Mouse (Mus musculus) fat pad, adult 2 months (tissue): ENCODE results near the gene Polr3c.
A peak's percentile ranks its signal among the peaks of the same experiment; 100 is the strongest.
"Not testable (repeated sequence)": the region's sequence is repeated elsewhere in the genome, so short reads cannot be mapped to it uniquely, and the experiment has no call there.

ENCODE experiments used
- DNase-seq: peaks from one replicate; pipeline ENCODE4 v3.0.0-alpha.2; 2011; ENCODE audit warnings: low read depth, low spot score; ENCODE audit errors: extremely low read depth

The Polr3c gene

GRCm38 (mm10) chr3:96679159-96679674 is 48.2 kb downstream of the Polr3c start:
- DNase-seq: no peak

- DNase-seq: no peak
Measured at GRCm38 (mm10) chr3:96678456-96678855, 49.0 kb downstream of the Polr3c start.

DNA sequence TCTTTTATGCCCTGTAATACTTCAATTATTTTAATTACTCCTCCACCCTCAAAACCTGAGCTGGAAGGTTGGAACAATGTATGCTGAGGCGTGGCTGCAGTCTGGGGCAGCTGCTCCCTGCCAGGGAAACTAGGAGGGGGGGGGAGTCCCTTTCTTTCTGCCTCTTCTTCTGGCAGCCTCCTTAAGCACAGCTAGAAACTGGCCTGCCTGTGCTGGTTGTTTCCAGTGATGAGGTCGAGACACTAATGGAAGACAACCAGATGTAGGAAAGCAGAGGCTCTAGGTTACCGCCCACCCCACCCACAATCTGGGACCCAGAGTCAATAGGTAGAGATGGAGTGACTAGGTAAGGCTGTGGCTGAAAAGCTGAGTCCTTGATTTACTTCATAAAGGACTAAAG is 51.7 kb downstream of the Polr3c start:
- no peak for DNase-seq

DNA sequence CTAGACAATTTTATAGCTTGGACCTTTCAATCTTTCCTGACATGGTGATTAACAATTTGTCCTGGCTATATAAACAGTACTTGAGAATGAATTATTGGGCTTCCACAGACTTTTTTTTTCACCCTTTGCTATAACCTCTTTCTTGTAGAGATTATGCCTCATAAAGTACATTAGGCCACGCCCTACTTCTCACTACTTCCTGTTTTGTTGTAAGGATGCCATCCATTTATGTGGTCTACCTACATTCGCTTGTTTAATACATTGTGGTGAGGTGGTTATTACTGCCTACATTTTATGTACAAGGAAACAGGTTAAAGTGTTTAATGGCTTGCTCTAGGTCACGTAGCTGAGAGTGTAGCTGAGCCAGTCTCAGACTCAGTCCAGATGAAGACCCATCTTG is 52.3 kb downstream of the Polr3c start:
- no peak for DNase-seq

- DNase-seq: peak; percentile 28
Measured at GRCm38 (mm10) chr3:96674442-96674841, 53.0 kb downstream of the Polr3c start.

GRCm38 (mm10) chr3:96673514-96673913 is 53.9 kb downstream of the Polr3c start:
- DNase-seq: no peak

- no peak for DNase-seq
Measured at GRCm38 (mm10) chr3:96671519-96671918, 55.9 kb downstream of the Polr3c start.

DNA sequence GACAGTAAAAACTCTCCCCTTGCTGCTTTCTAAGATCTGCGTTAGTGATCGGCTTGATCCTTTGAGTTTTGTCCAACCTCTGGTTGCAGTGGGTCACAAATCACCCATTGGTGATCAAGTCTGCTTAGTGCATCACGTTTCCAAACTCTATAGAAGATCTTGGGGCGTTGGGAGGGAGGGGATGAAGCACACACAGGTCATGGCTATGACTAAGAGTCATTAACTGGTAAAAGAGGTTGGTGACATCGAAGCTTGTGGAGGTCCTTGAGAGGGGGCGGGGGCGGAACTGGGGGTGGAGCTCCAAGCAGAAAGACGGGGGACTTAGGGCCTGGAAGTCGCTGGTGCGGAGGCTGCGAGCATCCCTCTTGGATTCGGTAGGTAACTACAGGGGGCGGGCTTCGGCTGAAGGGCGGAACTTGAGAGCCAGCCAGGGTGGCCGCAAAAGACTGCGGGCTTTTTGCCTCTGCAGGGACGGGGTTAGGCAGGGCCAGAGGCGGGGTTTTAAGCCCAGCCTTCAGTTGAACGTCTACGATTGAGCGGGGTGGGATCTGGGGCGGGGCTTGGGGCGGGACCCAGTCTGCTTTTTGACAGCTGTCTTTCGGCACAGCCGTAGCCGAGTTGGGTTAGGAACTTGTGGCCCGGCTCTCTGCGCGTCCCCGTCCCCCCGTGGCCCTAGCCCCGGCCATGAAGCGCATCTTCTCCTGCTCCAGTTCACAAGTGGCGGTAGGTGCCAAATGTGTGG is 57.5 kb downstream of the Polr3c start, which contains the start of gene Ankrd35:
Gene Ankrd35, plus strand, starts transcription at position 405 of the 742 bp plus-strand sequence.
- no peak for DNase-seq

DNA sequence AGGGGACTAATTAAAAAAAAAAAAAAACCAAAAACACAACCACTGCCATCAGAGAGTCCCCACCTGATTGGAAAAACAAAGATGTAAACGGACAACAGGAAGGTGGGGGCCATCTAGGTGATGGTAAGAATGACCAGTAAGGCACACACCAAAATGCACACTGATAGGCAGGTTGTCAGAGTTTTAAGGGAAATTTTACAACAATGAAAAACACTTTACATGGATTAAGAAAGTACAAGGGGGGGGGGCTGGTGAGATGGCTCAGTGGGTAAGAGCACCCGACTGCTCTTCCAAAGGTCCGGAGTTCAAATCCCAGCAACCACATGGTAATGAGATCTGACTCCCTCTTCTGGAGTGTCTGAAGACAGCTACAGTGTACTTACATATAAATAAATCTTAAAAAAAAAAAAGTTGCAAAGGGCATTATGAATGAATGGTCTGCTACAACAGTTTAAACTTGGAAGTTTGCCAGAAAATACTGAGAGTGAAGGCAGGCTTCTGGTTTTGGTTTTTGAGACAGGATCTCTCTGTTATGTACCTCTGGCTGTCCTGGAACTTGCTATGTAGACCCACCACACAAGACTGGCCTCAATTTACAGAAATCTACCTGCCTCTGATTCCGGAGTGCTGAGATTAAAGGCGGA is 58.9 kb downstream of the Polr3c start:
- no peak for DNase-seq

GRCm38 (mm10) chr3:96667316-96667715 is 60.1 kb downstream of the Polr3c start:
- DNase-seq: no peak

- DNase-seq: no peak
Measured at GRCm38 (mm10) chr3:96666916-96667315, 60.5 kb downstream of the Polr3c start.

DNA sequence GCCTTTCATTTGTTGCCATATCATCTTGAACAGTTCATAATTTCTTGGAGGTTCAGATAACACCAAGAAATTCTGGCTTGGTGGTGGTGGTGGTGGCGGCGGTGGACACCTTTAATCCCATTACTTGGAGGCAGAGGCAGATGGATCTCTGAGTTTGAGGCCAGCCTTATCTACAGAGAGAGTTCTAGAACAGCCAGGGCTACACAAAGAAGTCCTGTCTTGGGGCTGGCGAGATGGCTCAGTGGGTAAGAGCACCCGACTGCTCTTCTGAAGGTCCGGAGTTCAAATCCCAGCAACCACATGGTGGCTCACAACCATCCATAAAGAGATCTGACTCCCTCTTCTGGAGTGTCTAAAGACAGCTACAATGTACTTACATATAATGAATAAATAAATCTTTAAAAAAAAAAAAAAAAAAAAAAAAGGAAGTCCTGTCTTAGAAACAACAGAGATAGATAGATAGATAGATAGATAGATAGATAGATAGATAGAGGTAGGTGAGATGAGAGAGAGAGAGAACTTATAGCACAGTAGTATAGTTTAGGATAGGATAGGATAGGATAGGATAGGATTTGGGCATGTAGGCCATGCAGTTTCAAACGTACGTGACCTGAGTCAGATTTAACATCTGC is 61.6 kb downstream of the Polr3c start:
- not testable (repeated sequence) for DNase-seq

- no peak for DNase-seq
Measured at GRCm38 (mm10) chr3:96663432-96664239, 63.8 kb downstream of the Polr3c start.

- DNase-seq: no peak
Measured at GRCm38 (mm10) chr3:96662731-96663316, 64.6 kb downstream of the Polr3c start.
